Mouse (Mus musculus) kidney, postnatal 10 days (tissue): Measurements from ENCODE around the gene Tsacc.
A peak's percentile ranks its signal among the peaks of the same experiment; 100 is the strongest.

Experiments used
- DNase-seq: peaks from one replicate; pipeline ENCODE4 v3.0.0; 2021; ENCODE audit warnings: mixed read lengths

The Tsacc gene

DNA sequence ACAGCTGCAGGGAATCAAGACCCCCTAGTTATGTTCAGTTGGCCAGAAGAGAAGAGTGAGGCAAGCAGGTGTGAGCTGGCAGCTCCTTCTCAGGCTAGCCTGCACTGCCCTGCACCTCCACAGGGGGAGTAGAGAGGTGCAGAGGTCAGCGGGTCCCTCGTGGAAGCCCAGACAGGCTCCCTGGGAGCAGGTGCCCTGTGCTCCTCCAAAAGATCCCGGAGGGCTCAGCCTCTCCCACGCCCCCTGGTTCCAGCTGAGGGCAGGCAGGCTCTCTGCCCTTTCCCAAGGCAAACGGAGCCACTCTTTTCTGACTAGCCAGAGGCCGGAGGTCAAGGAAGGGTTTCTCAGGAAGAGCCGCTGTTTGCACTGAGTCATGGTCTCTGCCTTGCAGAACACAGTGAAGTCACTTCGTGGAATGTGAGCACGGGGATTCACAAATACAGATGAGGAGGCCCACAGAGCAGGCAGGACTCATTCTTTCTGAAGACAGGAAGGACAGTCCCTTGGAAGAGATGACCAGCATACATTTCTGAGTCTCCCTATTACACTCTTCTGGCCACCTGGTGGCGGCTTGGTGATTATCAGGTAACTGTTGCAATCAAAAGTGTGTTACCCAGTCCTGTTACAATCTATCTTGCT lies 59.1 kb downstream of the Tsacc start:
- DNase-seq: peak; percentile 56

DNA sequence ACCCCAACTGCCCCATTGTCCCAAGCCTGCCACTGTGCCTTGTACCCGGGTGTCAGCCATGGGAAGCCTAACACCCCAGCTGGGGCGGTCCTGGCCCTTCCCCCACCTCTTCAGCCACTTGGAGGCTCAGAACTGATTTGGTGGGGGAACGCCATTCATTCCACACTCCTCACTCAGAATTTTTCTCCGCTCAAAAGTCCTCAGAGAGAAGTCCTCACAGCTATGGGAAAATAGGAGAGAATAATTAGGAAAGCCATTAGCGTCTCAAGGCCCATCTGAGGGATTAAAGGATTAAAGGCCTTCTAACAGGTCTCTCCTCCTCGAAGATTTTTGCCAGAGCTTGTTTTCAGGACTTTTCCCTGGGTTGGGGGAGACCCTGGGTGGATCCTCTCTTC lies 59.6 kb downstream of the Tsacc start:
- no peak for DNase-seq

DNA sequence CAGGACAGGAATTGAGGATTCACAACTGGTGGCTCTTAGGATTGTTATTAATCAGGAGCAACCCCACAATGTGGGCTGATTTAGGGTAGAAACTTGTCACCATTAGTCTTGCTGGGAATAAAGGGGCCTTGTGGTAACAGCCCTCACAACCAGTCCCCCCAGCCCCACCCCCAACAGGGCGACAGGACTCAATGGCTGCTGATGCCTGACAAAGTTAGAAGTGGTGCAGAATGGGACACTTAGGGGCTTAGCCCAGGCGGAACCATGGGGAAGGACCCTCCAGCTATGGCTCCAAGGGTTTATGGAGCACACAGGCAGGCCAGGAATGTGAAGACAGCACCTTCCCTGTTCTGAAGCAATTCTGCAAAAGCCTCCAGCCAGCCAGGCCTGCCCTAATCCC lies 61.2 kb downstream of the Tsacc start:
- no peak for DNase-seq

DNA sequence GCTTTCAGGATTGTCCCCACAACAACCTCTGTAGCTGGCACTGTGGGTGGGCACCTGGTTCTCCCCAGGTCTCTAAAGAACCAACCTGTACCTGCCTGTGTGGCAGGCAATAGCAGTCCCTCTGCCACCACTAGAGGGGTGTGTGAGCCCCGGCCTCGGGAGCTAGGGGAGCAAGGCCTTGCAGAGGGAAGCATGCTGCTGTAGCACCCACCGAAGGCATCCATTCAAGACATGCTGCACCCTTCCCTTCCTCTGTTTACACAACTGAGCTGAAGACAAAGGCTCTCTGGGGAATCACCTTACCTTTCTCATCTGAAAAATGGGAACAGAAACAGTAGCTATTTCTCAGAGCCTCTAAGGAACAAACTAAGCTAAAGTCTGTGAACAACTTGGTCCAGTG lies 61.6 kb downstream of the Tsacc start:
- peak; percentile 40 for DNase-seq

DNA sequence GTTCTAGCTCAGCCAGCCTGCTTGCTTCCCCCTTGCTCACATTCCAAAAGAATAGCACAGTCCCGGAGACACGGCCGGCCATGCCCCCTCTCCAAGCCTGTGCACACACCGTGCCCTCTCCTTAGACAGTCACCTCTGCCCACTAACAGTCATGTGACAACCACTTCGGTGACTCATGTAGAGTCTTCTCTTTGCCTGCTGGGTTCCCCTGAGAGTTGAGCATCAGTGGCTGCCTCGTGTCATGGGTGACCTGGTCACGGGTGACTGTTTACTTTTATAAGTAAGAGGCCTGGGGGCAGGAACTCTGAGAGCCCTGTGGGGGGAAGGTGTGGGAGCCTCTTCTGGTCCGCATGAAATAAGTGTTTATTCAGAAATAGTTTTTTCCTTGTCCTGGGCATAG lies 62.8 kb downstream of the Tsacc start:
- DNase-seq: no peak

DNA sequence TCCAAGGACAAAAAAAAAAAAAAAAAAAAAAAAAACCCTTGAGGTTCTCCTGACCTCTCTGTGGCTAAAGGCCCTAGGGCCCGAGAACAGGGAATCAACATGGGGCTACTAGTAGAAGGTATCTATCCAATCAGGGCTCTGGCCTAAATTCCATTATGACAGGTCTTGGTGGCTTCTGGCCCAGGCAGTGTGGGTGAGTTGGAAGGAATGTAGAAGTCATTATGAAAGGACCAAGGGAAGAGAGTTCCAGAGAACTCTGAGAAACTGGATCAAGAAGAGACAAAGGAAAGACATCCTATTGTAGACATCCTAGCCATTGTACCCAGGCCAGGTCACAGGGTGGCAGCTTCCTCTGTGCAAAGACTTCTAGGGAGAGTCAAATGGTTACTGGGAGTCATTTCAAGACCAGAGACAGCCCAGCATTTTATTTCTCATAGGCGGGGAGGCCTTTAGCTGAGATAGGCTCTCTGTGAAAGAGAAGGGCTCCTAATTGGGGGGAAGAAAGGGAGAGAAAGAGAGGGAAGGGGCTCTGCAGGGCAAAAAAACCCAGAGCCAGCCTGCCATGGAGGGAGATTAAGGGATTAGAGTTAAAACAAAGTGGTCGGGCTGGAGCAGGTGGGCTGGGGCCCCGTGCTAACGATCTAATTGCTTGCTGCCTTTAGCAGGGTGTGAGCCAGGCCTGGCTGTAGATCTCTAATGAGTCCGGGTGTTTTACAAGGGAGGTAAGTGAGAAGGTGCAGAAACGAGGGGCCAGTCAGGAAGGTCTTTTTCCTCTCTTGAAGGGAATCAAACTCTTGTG lies 63.7 kb downstream of the Tsacc start:
- DNase-seq: no peak
